Mouse (Mus musculus): Measurements from ENCODE around the gene Olfr1097. TPM values are rescaled to one million over a fixed set of nuclear protein-coding genes. Genes with fewer than 3 reads are reported as not detected.

The Olfr1097 gene
- polyA plus RNA-seq (2012; ENCODE audit: insufficient read depth, insufficient read length, missing spikeins): not detected in 2 replicates

GRCm38 (mm10) chr2:86892116-86892515 lies at the start of gene Olfr1097:
TSS of gene Olfr1097 (minus strand) at chr2:86892216.
- Histone ChIP-seq H3K27ac (replicated peaks; ENCODE audit: low read depth, low read length) (no peak within 1 kb of the TSS), H3K4me3 (ENCODE audit: insufficient read depth, low read depth, low read length) (no peak within 1 kb of the TSS), H3K4me1 (ENCODE audit: control insufficient read depth, insufficient read depth, insufficient read length, low read length) (no peaks in the 10 kb centered on the region)

GRCm38 (mm10) chr2:86926557-86926956 lies 34.5 kb upstream of the Olfr1097 start:
- H3K27ac ChIP-seq (replicated peaks; ENCODE audit: low read depth, low read length): no peak overlapping the region
- no peak overlapping the region for H3K4me3 ChIP-seq (ENCODE audit: insufficient read depth, low read depth, low read length)
- H3K4me1 ChIP-seq (ENCODE audit: control insufficient read depth, insufficient read depth, insufficient read length, low read length): no peaks in the 10 kb centered on the region

GRCm38 (mm10) chr2:86924445-86924844 lies 32.4 kb upstream of the Olfr1097 start, which contains the start of gene Olfr1098:
TSS of gene Olfr1098 (minus strand) at chr2:86924545.
- Histone ChIP-seq H3K4me3 (ENCODE audit: insufficient read depth, low read depth, low read length) (no peak within 1 kb of the TSS), H3K4me1 (ENCODE audit: control insufficient read depth, insufficient read depth, insufficient read length, low read length) (no peaks in the 10 kb centered on the region)

GRCm38 (mm10) chr2:86905647-86906046 lies 13.6 kb upstream of the Olfr1097 start:
- Histone ChIP-seq H3K4me1 (ENCODE audit: control insufficient read depth, insufficient read depth, insufficient read length, low read length) (no peaks in the 10 kb centered on the region), H3K27ac (replicated peaks; ENCODE audit: low read depth, low read length) (no peak overlapping the region), H3K4me3 (ENCODE audit: insufficient read depth, low read depth, low read length) (no peak overlapping the region)

More at GRCm38 (mm10) chr2:86924445-86924844, 32.4 kb upstream of the Olfr1097 start, which contains the start of gene Olfr1098:
- no peak within 1 kb of the TSS for H3K27ac ChIP-seq (replicated peaks; ENCODE audit: low read depth, low read length)

GRCm38 (mm10) chr2:86874702-86875101 lies 17.3 kb downstream of the Olfr1097 start, which contains the start of gene Gm13723:
TSS of gene Gm13723 (minus strand) at chr2:86874802.
- H3K4me3 ChIP-seq (ENCODE audit: insufficient read depth, low read depth, low read length): no peak within 1 kb of the TSS
- no peak within 1 kb of the TSS for H3K27ac ChIP-seq (replicated peaks; ENCODE audit: low read depth, low read length)
- no peaks in the 10 kb centered on the region for H3K4me1 ChIP-seq (ENCODE audit: control insufficient read depth, insufficient read depth, insufficient read length, low read length)

- no peaks in the 10 kb centered on the region for H3K4me1 ChIP-seq (ENCODE audit: control insufficient read depth, insufficient read depth, insufficient read length, low read length)
- H3K4me3 ChIP-seq (ENCODE audit: insufficient read depth, low read depth, low read length): no peak within 1 kb of the TSS
- H3K27ac ChIP-seq (replicated peaks; ENCODE audit: low read depth, low read length): no peak within 1 kb of the TSS
Measured at GRCm38 (mm10) chr2:86851596-86851995, 40.4 kb downstream of the Olfr1097 start, which contains the start of gene Olfr1095. TSS of gene Olfr1095 (minus strand) at chr2:86851696.

Other genes starting within 250 kb of the Olfr1097 start
- gene Olfr1085, start 230.2 kb downstream of the Olfr1097 start, polyA plus RNA-seq (2012; ENCODE audit: insufficient read depth, insufficient read length, missing spikeins): not detected in 2 replicates
- not detected in 2 replicates for gene Olfr1086, start 212.1 kb downstream of the Olfr1097 start, polyA plus RNA-seq (2012; ENCODE audit: insufficient read depth, insufficient read length, missing spikeins)
- not detected in 2 replicates for gene Olfr1087, start 193.8 kb downstream of the Olfr1097 start, polyA plus RNA-seq (2012; ENCODE audit: insufficient read depth, insufficient read length, missing spikeins)
- gene Olfr1089, start 158.5 kb downstream of the Olfr1097 start, polyA plus RNA-seq (2012; ENCODE audit: insufficient read depth, insufficient read length, missing spikeins): not detected in 2 replicates
- gene Olfr1090, start 133.2 kb downstream of the Olfr1097 start, polyA plus RNA-seq (2012; ENCODE audit: insufficient read depth, insufficient read length, missing spikeins): not detected in 2 replicates
- gene Olfr1093, start 109.7 kb downstream of the Olfr1097 start, polyA plus RNA-seq (2012; ENCODE audit: insufficient read depth, insufficient read length, missing spikeins): not detected in 2 replicates
- gene Olfr141, start 82.2 kb downstream of the Olfr1097 start, polyA plus RNA-seq (2012; ENCODE audit: insufficient read depth, insufficient read length, missing spikeins): not detected in 2 replicates
- not detected in 2 replicates for gene Olfr1094, start 67.6 kb downstream of the Olfr1097 start, polyA plus RNA-seq (2012; ENCODE audit: insufficient read depth, insufficient read length, missing spikeins)
- not detected in 2 replicates for gene Olfr1095, start 40.5 kb downstream of the Olfr1097 start, polyA plus RNA-seq (2012; ENCODE audit: insufficient read depth, insufficient read length, missing spikeins)
- gene Gm13723, start 17.4 kb downstream of the Olfr1097 start, polyA plus RNA-seq (2012; ENCODE audit: insufficient read depth, insufficient read length, missing spikeins): not detected in 2 replicates
- gene Olfr1098, start 32.3 kb upstream of the Olfr1097 start, polyA plus RNA-seq (2012; ENCODE audit: insufficient read depth, insufficient read length, missing spikeins): not detected in 2 replicates
- gene Olfr1099, start 68.5 kb upstream of the Olfr1097 start, polyA plus RNA-seq (2012; ENCODE audit: insufficient read depth, insufficient read length, missing spikeins): not detected in 2 replicates
- gene Olfr1100, start 87.7 kb upstream of the Olfr1097 start, polyA plus RNA-seq (2012; ENCODE audit: insufficient read depth, insufficient read length, missing spikeins): not detected in 2 replicates
- gene Olfr1101, start 99.0 kb upstream of the Olfr1097 start, polyA plus RNA-seq (2012; ENCODE audit: insufficient read depth, insufficient read length, missing spikeins): not detected in 2 replicates
- gene Olfr1102, start 106.2 kb upstream of the Olfr1097 start, polyA plus RNA-seq (2012; ENCODE audit: insufficient read depth, insufficient read length, missing spikeins): not detected in 2 replicates
- not detected in 2 replicates for gene Olfr1104, start 134.9 kb upstream of the Olfr1097 start, polyA plus RNA-seq (2012; ENCODE audit: insufficient read depth, insufficient read length, missing spikeins)
- not detected in 2 replicates for gene Olfr1105, start 144.3 kb upstream of the Olfr1097 start, polyA plus RNA-seq (2012; ENCODE audit: insufficient read depth, insufficient read length, missing spikeins)
- not detected in 2 replicates for gene Olfr1106, start 160.1 kb upstream of the Olfr1097 start, polyA plus RNA-seq (2012; ENCODE audit: insufficient read depth, insufficient read length, missing spikeins)
- gene Olfr1107, start 183.6 kb upstream of the Olfr1097 start, polyA plus RNA-seq (2012; ENCODE audit: insufficient read depth, insufficient read length, missing spikeins): not detected in 2 replicates
- gene Olfr1109, start 203.8 kb upstream of the Olfr1097 start, polyA plus RNA-seq (2012; ENCODE audit: insufficient read depth, insufficient read length, missing spikeins): not detected in 2 replicates
- not detected in 2 replicates for gene Olfr259, start 222.4 kb upstream of the Olfr1097 start, polyA plus RNA-seq (2012; ENCODE audit: insufficient read depth, insufficient read length, missing spikeins)
- not detected in 2 replicates for gene Olfr1110, start 248.1 kb upstream of the Olfr1097 start, polyA plus RNA-seq (2012; ENCODE audit: insufficient read depth, insufficient read length, missing spikeins)

Data from brown adipose tissue, adult 24 weeks (tissue).